Mouse (Mus musculus): ENCODE results near the gene Dlx2.

Gene Dlx2

GRCm38 (mm10) chr2:71546640-71547071, at the start of gene Dlx2:
Gene Dlx2, minus strand, starts transcription at chr2:71546754.
- peak in 1 of 2 experiments; percentile 21 for DNase-seq

- no peak for DNase-seq
These were observed 47.9 kb upstream of the Dlx2 start for GRCm38 (mm10) chr2:71594466-71594865.

GRCm38 (mm10) chr2:71589114-71589513, 42.6 kb upstream of the Dlx2 start:
- no peak for DNase-seq

GRCm38 (mm10) chr2:71581488-71581887, 34.9 kb upstream of the Dlx2 start:
- no peak for DNase-seq

GRCm38 (mm10) chr2:71580632-71581466, 34.3 kb upstream of the Dlx2 start:
- peak; percentile 42 to 86 for DNase-seq

- no peak for DNase-seq
These were observed 30.5 kb upstream of the Dlx2 start for GRCm38 (mm10) chr2:71577059-71577458.

GRCm38 (mm10) chr2:71573736-71574135, 27.2 kb upstream of the Dlx2 start:
- DNase-seq, result no peak

GRCm38 (mm10) chr2:71566466-71566865, 19.9 kb upstream of the Dlx2 start:
- no peak for DNase-seq

- no peak for DNase-seq
These were observed 9.5 kb upstream of the Dlx2 start for GRCm38 (mm10) chr2:71556071-71556470.

- DNase-seq, result no peak
These were observed 5.2 kb upstream of the Dlx2 start for GRCm38 (mm10) chr2:71551704-71552103.

GRCm38 (mm10) chr2:71550330-71550729, 3.8 kb upstream of the Dlx2 start:
- DNase-seq, result no peak

- peak; percentile 67 to 89 for DNase-seq
These were observed 1.3 kb upstream of the Dlx2 start for GRCm38 (mm10) chr2:71547829-71548228.

- DNase-seq, result peak in 1 of 2 experiments; percentile 45
These were observed 493 bp downstream of the Dlx2 start for GRCm38 (mm10) chr2:71545882-71546639.

- DNase-seq, result peak in 1 of 2 experiments; percentile 33
These were observed 1.1 kb downstream of the Dlx2 start for GRCm38 (mm10) chr2:71545401-71545881.

GRCm38 (mm10) chr2:71544391-71545285, 1.9 kb downstream of the Dlx2 start:
- peak in 1 of 2 experiments; percentile 48 for DNase-seq

- DNase-seq, result no peak
These were observed 2.6 kb downstream of the Dlx2 start for GRCm38 (mm10) chr2:71543948-71544347.

GRCm38 (mm10) chr2:71543531-71543930, 3.0 kb downstream of the Dlx2 start:
- DNase-seq, result no peak

GRCm38 (mm10) chr2:71542816-71543301, 3.7 kb downstream of the Dlx2 start:
- peak in 1 of 2 experiments; percentile 39 for DNase-seq

- DNase-seq, result no peak
These were observed 4.2 kb downstream of the Dlx2 start for GRCm38 (mm10) chr2:71542227-71542815.

GRCm38 (mm10) chr2:71541418-71542226, 4.9 kb downstream of the Dlx2 start:
- no peak for DNase-seq
